Mouse (Mus musculus) heart, adult 11 months (tissue): Measurements from ENCODE around the gene Olfr295.

Experiments used
- DNase-seq: peaks from one replicate; pipeline ENCODE4 v3.0.0; 2022

Olfr295 gene

DNA sequence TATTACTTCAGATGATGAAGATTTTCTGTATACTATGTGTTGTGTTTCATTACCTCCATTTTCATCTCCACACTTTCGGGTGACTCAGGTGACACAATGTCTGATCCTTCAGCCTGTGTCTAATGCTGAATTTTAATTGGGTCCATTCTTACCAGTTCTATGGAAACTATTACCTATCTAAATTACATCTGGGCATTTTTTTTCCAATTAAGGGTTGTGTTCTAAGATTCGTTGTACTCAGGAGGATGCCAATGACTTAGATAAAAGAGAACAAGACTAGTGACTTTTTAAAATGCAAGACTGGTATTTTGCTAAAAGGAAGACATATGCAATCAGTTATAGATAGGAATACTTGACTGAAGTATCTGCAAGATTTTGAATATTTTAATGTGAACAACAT lies at the start of gene Olfr295:
Gene Olfr295, plus strand, starts transcription at position 301 of the 400 bp plus-strand sequence.
- no peak for DNase-seq

DNA sequence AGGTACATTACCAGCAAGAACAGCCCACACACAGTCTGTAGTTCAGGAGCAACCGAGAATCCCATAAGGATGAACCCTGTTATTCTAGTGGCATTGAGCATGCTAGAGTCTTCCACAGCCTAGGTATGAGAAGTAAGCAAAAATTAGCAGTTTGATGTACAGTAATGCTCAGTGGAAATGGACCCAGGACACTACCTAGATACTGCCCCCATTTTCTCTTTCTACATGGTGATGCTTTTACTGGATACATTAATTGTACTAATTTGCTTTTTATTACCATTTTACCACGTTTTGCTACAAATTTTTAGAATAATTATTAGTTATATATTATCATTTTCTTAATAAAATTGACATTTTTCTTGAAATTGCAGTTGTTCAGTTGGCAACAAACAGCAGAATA lies 32.9 kb downstream of the Olfr295 start, which contains the start of gene Olfr294:
Gene Olfr294, minus strand, starts transcription at position 101 of the 400 bp plus-strand sequence.
- DNase-seq, result no peak
